In genomic region chr4:127020411-127021150, GRCm38 (mm10) we compare ENCODE assay signal across 8 mouse cellular contexts. TPM values are rescaled to one million over a fixed set of nuclear protein-coding genes. Genes with fewer than 3 reads are reported as not detected.
DNase-seq lines count a peak whose midpoint lies in the region; TF ChIP-seq lines count a peak whose summit lies in the region.

No protein-coding gene starts in this region.

- no peaks in the 10 kb centered on the region for H3K27me3 ChIP-seq in heart, embryonic 10.5 days (ENCODE audit: insufficient read depth, poor library complexity, severe bottlenecking)
- H3K27me3 ChIP-seq in hindbrain, embryonic 10.5 days (ENCODE audit: insufficient read depth, poor library complexity, severe bottlenecking), result no peaks in the 10 kb centered on the region

- H3K9ac ChIP-seq in ES-E14 (ENCODE audit: insufficient read depth, low read depth, low read length, poor library complexity, severe bottlenecking), result no peak overlapping the region; the same call in 1 of the 2 replicates

- WGBS in heart, embryonic 10.5 days, result 12% methylated on average over 13 of the region's 13 CpGs
- 14% methylated on average over 13 of the region's 13 CpGs for WGBS in hindbrain, embryonic 10.5 days
- WGBS in macrophage (ENCODE audit: missing documents), result 9% methylated on average over 13 of the region's 13 CpGs

- DNase-seq in heart, embryonic 10.5 days (ENCODE audit: low spot score), result no peak
- no peak for DNase-seq in heart, postnatal 36 days
- no peak for DNase-seq in ES-E14 (ENCODE audit: low read depth, low spot score)
- DNase-seq in hindbrain, embryonic 10.5 days (ENCODE audit: low spot score), result no peak
- no peak for DNase-seq in cerebellum, adult 9-11 months
- no peak for DNase-seq in right cerebral cortex, adult 2 months (ENCODE audit: low spot score in 2 of 2)
- DNase-seq in kidney, adult 9 months, result no peak

- peaks cover 35% of the 10 kb centered on the region for H3K36me3 ChIP-seq in heart, embryonic 10.5 days
- peaks cover 27% of the 10 kb centered on the region for H3K36me3 ChIP-seq in ES-E14 (ENCODE audit: control insufficient read depth, insufficient read depth, low read length, poor library complexity, severe bottlenecking)
- peaks cover 35% of the 10 kb centered on the region for H3K36me3 ChIP-seq in hindbrain, embryonic 10.5 days
- 0 out of 2 replicates have a peak, but pooled peaks cover 3% of the 10 kb centered on the region for H3K36me3 ChIP-seq in macrophage (ENCODE audit: inconsistent target)

- peak overlapping the region; percentile 100 for H3K4me3 ChIP-seq in heart, embryonic 10.5 days
- H3K4me3 ChIP-seq in ES-E14 (ENCODE audit: insufficient read depth in 1 of 2, low read depth in 1 of 2, low read length in 2 of 2, poor library complexity in 1 of 2, severe bottlenecking in 1 of 2) (peak overlapping the region; percentile 57 to 65), macrophage (ENCODE audit: inconsistent target) (peak overlapping the region; percentile 22)
- peak overlapping the region; percentile 100 for H3K4me3 ChIP-seq in hindbrain, embryonic 10.5 days

- peaks cover 10% of the 10 kb centered on the region for H3K4me1 ChIP-seq in heart, embryonic 10.5 days
- H3K4me1 ChIP-seq in ES-E14 (ENCODE audit: control insufficient read depth in 2 of 2, insufficient read depth in 2 of 2, low read length in 2 of 2, poor library complexity in 1 of 2), result peaks cover 2% of the 10 kb centered on the region in 2 experiments; a peak in 2 of 4 replicates
- peaks cover 25% of the 10 kb centered on the region for H3K4me1 ChIP-seq in hindbrain, embryonic 10.5 days (replicated peaks)

- in situ Hi-C loops in ES-E14 (cut with MboI; ENCODE audit: low sequenced_read_pairs in 2 of 2, unreplicated experiment in 2 of 2), result no loop called here

- peak overlapping the region; percentile 77 for H3K27ac ChIP-seq in heart, embryonic 10.5 days
- H3K27ac ChIP-seq in ES-E14 (ENCODE audit: insufficient read depth, low read depth, low read length, poor library complexity, severe bottlenecking) (no peak overlapping the region; the same call in 1 of the 2 replicates), macrophage (0 out of 2 replicates have a peak overlapping the region, but pooled peaks have one; percentile 17)
- peak overlapping the region; percentile 100 for H3K27ac ChIP-seq in hindbrain, embryonic 10.5 days

- peaks cover 37% of the 10 kb centered on the region for H3K79me2 ChIP-seq in macrophage (ENCODE audit: inconsistent target)

- no peaks in the 10 kb centered on the region for H3K9me3 ChIP-seq in heart, embryonic 10.5 days
- H3K9me3 ChIP-seq in ES-E14 (ENCODE audit: control insufficient read depth, insufficient read depth, low read depth, low read length), result no peaks in the 10 kb centered on the region
- no peaks in the 10 kb centered on the region for H3K9me3 ChIP-seq in hindbrain, embryonic 10.5 days

- intact Hi-C loops in heart, postnatal 36 days (cut with DNase I), result loop anchor here (5.0 to 10.0 kb wide), 2 partner anchors 42 to 224 kb away; partner anchors contain the start of genes Smim12 and Zmym1

TF ChIP-seq in ES-E14, 5 proteins besides CTCF, POLR2A, EP300 and RAD21:
- TF ChIP-seq HCFC1 (IDR thresholded peaks at IDR 0.05; ENCODE audit: borderline replicate concordance, insufficient read depth, low read length), result no peak
- TF ChIP-seq MAFK (IDR thresholded peaks at IDR 0.05; ENCODE audit: insufficient read depth, low read depth, low read length), result no peak
- no peak for TF ChIP-seq CHD2 (IDR thresholded peaks at IDR 0.05; ENCODE audit: low read depth, low read length)
- no peak for TF ChIP-seq ZC3H11A (IDR thresholded peaks at IDR 0.05; ENCODE audit: borderline replicate concordance, low read depth, low read length)
- no peak; the same call in 1 of the 2 replicates for TF ChIP-seq ZNF384 (IDR thresholded peaks at IDR 0.05; ENCODE audit: low read depth, low read length)

RNA-seq across cellular contexts. Expression of gene Sfpq, which starts 0.5 kb away (rescaled TPM):
- polyA plus RNA-seq in heart, embryonic 10.5 days (2016; fragmentation: Nextera tagmentation; extraction: Ambion mirVana), result 49.1 and 75.9 TPM in 2 replicates
- 10 to 100 TPM; 72.2 to 78.2 TPM for total RNA-seq in heart, postnatal 36 days (2021)
- total RNA-seq in ES-E14 (2012; rRNA removed), result 337 and 384 TPM in 2 replicates
- polyA plus RNA-seq in hindbrain, embryonic 10.5 days (2016; fragmentation: Nextera tagmentation; extraction: Ambion mirVana), result 103 and 116 TPM in 2 replicates
- 1,000 to 10,000 TPM in 9 of 26 experiments, 100 to 1,000 TPM in 17; 597 to 1,272 (median 877) TPM for total RNA-seq in macrophage (2018; cell fraction: chromatin; rRNA removed)
- 100 to 1,000 TPM in 13 of 26 experiments, 10 to 100 TPM in 13; 51.0 to 154 (median 98.2) TPM for total RNA-seq in macrophage (2018; cell fraction: cytosol; rRNA removed)
- 100 to 1,000 TPM; 243 to 649 (median 372) TPM for total RNA-seq in macrophage (2018; cell fraction: nucleus; rRNA removed)
- polyA plus RNA-seq in macrophage (2018), result 107 to 312 TPM (median 142 TPM) in 3 replicates

RNA-seq across cellular contexts. Expression of gene Zmym1, which starts 40.4 kb away (rescaled TPM):
- 18.3 and 26.0 TPM in 2 replicates for polyA plus RNA-seq in heart, embryonic 10.5 days (2016; fragmentation: Nextera tagmentation; extraction: Ambion mirVana)
- 1 to 10 TPM; 5.2 to 5.9 TPM for total RNA-seq in heart, postnatal 36 days (2021)
- 42.9 and 56.8 TPM in 2 replicates for total RNA-seq in ES-E14 (2012; rRNA removed)
- 28.1 and 35.6 TPM in 2 replicates for polyA plus RNA-seq in hindbrain, embryonic 10.5 days (2016; fragmentation: Nextera tagmentation; extraction: Ambion mirVana)
- 10 to 100 TPM in 6 of 26 experiments, 1 to 10 TPM in 20; 1.6 to 19.3 (median 6.3) TPM for total RNA-seq in macrophage (2018; cell fraction: chromatin; rRNA removed)
- total RNA-seq in macrophage (2018; cell fraction: cytosol; rRNA removed), result 1 to 10 TPM; 1.0 to 6.4 (median 3.4) TPM
- total RNA-seq in macrophage (2018; cell fraction: nucleus; rRNA removed), result 10 to 100 TPM in 5 of 26 experiments, 1 to 10 TPM in 21; 1.5 to 17.6 (median 5.1) TPM
- 4.2 to 5.6 TPM (median 4.4 TPM) in 3 replicates for polyA plus RNA-seq in macrophage (2018)

RNA-seq across cellular contexts. Expression of gene Zmym4, which starts 52.6 kb away (rescaled TPM):
- 14.9 and 16.3 TPM in 2 replicates for polyA plus RNA-seq in heart, embryonic 10.5 days (2016; fragmentation: Nextera tagmentation; extraction: Ambion mirVana)
- total RNA-seq in heart, postnatal 36 days (2021), result 10 to 100 TPM; 19.8 to 20.8 TPM
- total RNA-seq in ES-E14 (2012; rRNA removed), result 40.5 and 44.0 TPM in 2 replicates
- polyA plus RNA-seq in hindbrain, embryonic 10.5 days (2016; fragmentation: Nextera tagmentation; extraction: Ambion mirVana), result 24.3 and 27.3 TPM in 2 replicates
- total RNA-seq in macrophage (2018; cell fraction: chromatin; rRNA removed), result 100 to 1,000 TPM in 14 of 26 experiments, 10 to 100 TPM in 12; 34.0 to 142 (median 104) TPM
- total RNA-seq in macrophage (2018; cell fraction: cytosol; rRNA removed), result 10 to 100 TPM; 11.1 to 21.3 (median 16.9) TPM
- total RNA-seq in macrophage (2018; cell fraction: nucleus; rRNA removed), result 10 to 100 TPM; 23.3 to 86.1 (median 47.9) TPM
- polyA plus RNA-seq in macrophage (2018), result 9.4 to 15.1 TPM (median 14.7 TPM) in 3 replicates

RNA-seq across cellular contexts. Expression of gene Zmym6, which starts 56.6 kb away (rescaled TPM):
- 13.2 and 15.2 TPM in 2 replicates for polyA plus RNA-seq in heart, embryonic 10.5 days (2016; fragmentation: Nextera tagmentation; extraction: Ambion mirVana)
- 1 to 10 TPM; 8.0 to 8.9 TPM for total RNA-seq in heart, postnatal 36 days (2021)
- total RNA-seq in ES-E14 (2012; rRNA removed), result 18.1 and 18.2 TPM in 2 replicates
- 19.5 and 21.6 TPM in 2 replicates for polyA plus RNA-seq in hindbrain, embryonic 10.5 days (2016; fragmentation: Nextera tagmentation; extraction: Ambion mirVana)
- total RNA-seq in macrophage (2018; cell fraction: chromatin; rRNA removed), result 100 to 1,000 TPM in 19 of 26 experiments, 10 to 100 TPM in 7; 21.9 to 212 (median 158) TPM
- total RNA-seq in macrophage (2018; cell fraction: cytosol; rRNA removed), result 10 to 100 TPM in 5 of 26 experiments, 1 to 10 TPM in 21; 2.1 to 12.8 (median 7.6) TPM
- 100 to 1,000 TPM in 5 of 26 experiments, 10 to 100 TPM in 21; 14.1 to 122 (median 73.5) TPM for total RNA-seq in macrophage (2018; cell fraction: nucleus; rRNA removed)
- 7.1 to 12.6 TPM (median 10.1 TPM) in 3 replicates for polyA plus RNA-seq in macrophage (2018)

Comparison
In these comparisons a context has a peak if more than half of its experiments do, and no peak if none do; other contexts are left out.
1. H3K4me3 ChIP-seq: peak in every context shown above with its lines; median percentile 100 in heart, embryonic 10.5 days; 100 in hindbrain, embryonic 10.5 days; 61 in ES-E14; 22 in macrophage.